Mouse (Mus musculus): ENCODE data around the gene Haus8.
"Not testable (repeated sequence)": the region's sequence is repeated elsewhere in the genome, so short reads cannot be mapped to it uniquely, and the experiment has no call there.

DNA sequence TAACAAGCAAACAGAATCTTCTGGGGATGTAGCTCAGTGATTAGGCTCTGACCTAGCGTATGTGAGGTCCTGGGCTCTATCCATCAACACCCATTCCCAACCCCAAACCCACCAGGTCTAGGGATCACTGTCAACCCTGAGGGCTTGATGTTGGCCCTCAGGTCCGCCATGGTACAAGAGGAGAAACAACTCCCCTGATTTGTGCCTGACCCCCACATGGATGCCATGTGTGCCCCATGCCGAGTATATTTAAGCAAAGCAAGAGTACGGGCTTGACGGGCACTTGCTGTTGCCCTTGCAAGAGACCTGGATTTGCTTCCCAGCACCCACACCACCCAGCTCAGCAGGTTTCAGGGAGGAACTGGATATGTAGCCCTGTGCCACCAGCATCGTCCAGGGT, 4.4 kb downstream of the Haus8 start:
- TF ChIP-seq POLR2A (IDR thresholded peaks at IDR 0.05; ENCODE audit: borderline replicate concordance, control insufficient read depth, low read depth, low read length); CTCF (IDR thresholded peaks at IDR 0.05; ENCODE audit: control insufficient read depth, insufficient read depth, low read length): not testable (repeated sequence)

Data from bone marrow, adult 2 months (tissue).